Mouse (Mus musculus) heart, postnatal 0 days (tissue): ENCODE results near the gene Csde1. TPM values are rescaled to one million over a fixed set of nuclear protein-coding genes. Genes with fewer than 3 reads are reported as not detected.

ENCODE experiments used
- ATAC-seq: fragments of 200-750 bp; cut with Nextera tagmentation; 2 replicates; pipeline ENCODE4 v1.8.0; 2017; ENCODE audit warnings: low read depth, moderate number of reproducible peaks, moderate library complexity; ENCODE audit not compliant: insufficient read depth
- DNase-seq: peaks from one replicate; pipeline ENCODE4 v3.0.0-alpha.2; 2016; ENCODE audit warnings: low spot score
- H3K27ac ChIP-seq: fragments of 300-500 bp; sonication (generic); 2 replicates; pipeline ENCODE4 v1.5.1; 2014; ENCODE audit warnings: low read depth, mild to moderate bottlenecking
- H3K27me3 ChIP-seq: fragments of 300-500 bp; sonication (generic); 2 replicates; pipeline ENCODE4 v1.6.1; 2014; ENCODE audit warnings: low read length, mixed read lengths; ENCODE audit not compliant: control insufficient read depth, insufficient read depth
- H3K36me3 ChIP-seq: fragments of 300-500 bp; sonication (generic); replicated peaks from 2 replicates; pipeline ENCODE4 v1.6.1; 2014; ENCODE audit warnings: low read length, mixed read lengths; ENCODE audit not compliant: control insufficient read depth, insufficient read depth
- H3K4me1 ChIP-seq: fragments of 300-500 bp; sonication (generic); 2 replicates; pipeline ENCODE4 v1.6.1; 2014; ENCODE audit warnings: antibody characterized with exemption; ENCODE audit not compliant: control insufficient read depth, insufficient read depth
- H3K4me2 ChIP-seq: fragments of 300-500 bp; sonication (generic); 2 replicates; pipeline ENCODE4 v1.6.1; 2014; ENCODE audit warnings: low read depth, mild to moderate bottlenecking, low read length, moderate library complexity
- H3K4me3 ChIP-seq: fragments of 300-500 bp; sonication (generic); 2 replicates; pipeline ENCODE4 v1.5.1; 2014; ENCODE audit warnings: low read depth, low read length
- H3K9ac ChIP-seq: fragments of 300-500 bp; sonication (generic); replicated peaks from 2 replicates; pipeline ENCODE4 v1.6.1; 2014; ENCODE audit warnings: low read depth, low read length, mixed read lengths
- H3K9me3 ChIP-seq: fragments of 300-500 bp; sonication (generic); replicated peaks from 2 replicates; pipeline ENCODE4 v1.6.1; 2016; ENCODE audit warnings: low read length; ENCODE audit not compliant: control insufficient read depth
- CTCF ChIP-seq: IDR thresholded peaks from 2 replicates; pipeline ENCODE4 v1.5.1; 2016; ENCODE audit warnings: antibody characterized with exemption, control low read depth, low read depth
- EP300 ChIP-seq: IDR thresholded peaks from 2 replicates; pipeline ENCODE4 v1.6.1; 2016; ENCODE audit warnings: antibody characterized with exemption, low read depth
- WGBS: fragments of 180-500 bp; shearing (Covaris S2); extraction: QIAGEN DNeasy Blood & Tissue Kit; methylation state at CpG from one replicate; pipeline ENCODE4 v1.1.7; 2014; 5-methylcytosine and 5-hydroxymethylcytosine counted together
- polyA plus RNA-seq: library from polyadenylated mRNA; unstranded; fragments of >200 nt; fragmentation: Nextera tagmentation; extraction: Ambion mirVana; gene quantifications from 2 replicates; pipeline ENCODE4 v1.2.1, GENCODE M21; 2015
- total RNA-seq: library from RNA; depleted of rRNA; stranded (reverse); fragments of >200 nt; gene quantifications from 2 replicates; pipeline ENCODE4 v1.2.3, GENCODE M21; 2014; ENCODE audit warnings: low replicate concordance

The Csde1 gene
- total and polyA plus RNA-seq, 2 experiments from 2014 or later: 229 to 238 TPM

DNA sequence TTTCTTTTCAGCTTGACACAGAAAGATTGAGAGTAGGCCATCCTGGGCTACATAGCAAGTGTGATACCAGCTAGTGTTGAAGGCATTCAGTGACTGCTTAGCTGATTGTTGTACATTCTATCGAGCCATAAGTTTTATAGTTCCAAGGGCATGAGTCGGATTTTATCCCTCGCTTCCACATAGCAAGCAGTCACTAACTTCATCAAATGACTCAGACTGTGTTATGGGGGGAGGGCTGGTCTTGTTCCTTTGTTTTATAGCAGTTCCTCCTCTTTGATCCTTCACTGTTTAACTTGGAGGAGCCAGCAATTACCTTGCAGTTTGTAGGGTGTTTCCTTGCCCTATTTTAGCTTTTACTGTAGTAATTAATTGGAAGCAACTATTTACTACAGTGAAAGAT, 22.6 kb upstream of the Csde1 start:
- H3K36me3 ChIP-seq: peaks cover 42% of the 10 kb centered on the region
- H3K9ac ChIP-seq: no peak overlapping the region
- H3K27ac ChIP-seq: 0 out of 2 replicates have a peak overlapping the region, but pooled peaks have one; percentile 7
- no peak overlapping the region for H3K4me2 ChIP-seq
- H3K27me3 ChIP-seq: no peaks in the 10 kb centered on the region
- no peak for DNase-seq
- peaks cover 13% of the 10 kb centered on the region for H3K4me1 ChIP-seq
- 62% methylated on average over 3 of the region's 3 CpGs for WGBS
- no peak for ATAC-seq
- H3K9me3 ChIP-seq: no peaks in the 10 kb centered on the region
- H3K4me3 ChIP-seq: no peak overlapping the region
- TF ChIP-seq CTCF (no peak), EP300 (no peak)

DNA sequence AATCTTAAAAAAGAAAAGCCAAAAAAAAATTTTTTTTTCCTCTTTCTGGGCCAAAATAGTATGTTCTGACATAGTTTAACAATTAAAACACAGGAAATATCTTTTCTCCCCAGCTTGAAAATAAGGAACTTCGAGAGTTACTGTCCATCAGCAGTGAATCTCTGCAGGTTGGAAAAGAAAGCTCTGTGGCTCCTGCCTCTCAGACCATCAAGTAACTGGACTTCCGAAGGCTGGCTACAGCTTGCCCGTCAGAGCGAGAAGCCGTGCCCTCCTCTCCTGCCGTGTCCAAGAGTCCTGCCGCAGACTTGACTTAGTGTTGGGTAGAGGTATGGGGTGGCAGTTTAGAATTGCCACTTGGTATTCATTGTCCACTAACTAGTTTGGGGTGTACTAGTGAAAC, 18.6 kb upstream of the Csde1 start:
- Histone ChIP-seq H3K36me3 (peaks cover 68% of the 10 kb centered on the region), H3K4me1 (0 out of 2 replicates have a peak, but pooled peaks cover 2% of the 10 kb centered on the region), H3K4me3 (no peak overlapping the region), H3K27me3 (no peaks in the 10 kb centered on the region), H3K9me3 (no peaks in the 10 kb centered on the region), H3K4me2 (no peak overlapping the region), H3K27ac (no peak overlapping the region), H3K9ac (no peak overlapping the region)
- ATAC-seq: no peak
- no peak for TF ChIP-seq EP300
- TF ChIP-seq CTCF: no peak
- no peak for DNase-seq
- 93% methylated on average over 7 of the region's 7 CpGs for WGBS

- no peak for TF ChIP-seq CTCF
Observed at GRCm38 (mm10) chr3:103017350-103017749, 2.9 kb upstream of the Csde1 start.

DNA sequence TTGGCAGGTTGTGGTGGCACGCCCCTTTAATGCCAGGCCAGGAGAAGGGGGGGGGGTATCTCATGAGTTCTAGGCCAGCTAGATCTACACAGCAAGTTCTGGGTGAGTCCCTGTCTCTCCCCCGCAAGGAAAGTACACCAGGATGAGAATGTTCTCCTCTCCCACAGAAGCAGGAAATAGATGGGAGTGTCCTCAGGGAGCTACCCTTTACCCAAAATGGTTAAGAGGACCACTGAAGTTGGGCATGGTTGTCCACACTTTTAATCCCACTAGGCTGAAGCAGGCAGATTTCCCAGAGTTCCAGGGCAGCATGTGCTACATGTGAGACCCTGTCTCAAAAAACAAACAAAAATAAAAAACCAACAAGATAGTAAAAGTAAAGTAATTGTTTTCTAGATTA, 764 bp upstream of the Csde1 start:
- no peak for ATAC-seq
- Histone ChIP-seq H3K36me3 (no peaks in the 10 kb centered on the region), H3K27me3 (no peaks in the 10 kb centered on the region), H3K4me1 (peaks cover 16% of the 10 kb centered on the region), H3K4me2 (peak overlapping the region; percentile 89), H3K4me3 (peak overlapping the region; percentile 88; the same call in 1 of the 2 replicates), H3K27ac (peak overlapping the region; percentile 96), H3K9me3 (no peaks in the 10 kb centered on the region), H3K9ac (peak overlapping the region; percentile 93)
- WGBS: 83% methylated on average over 2 of the region's 2 CpGs
- TF ChIP-seq EP300: no peak
- TF ChIP-seq CTCF: no peak
- DNase-seq: no peak

More at GRCm38 (mm10) chr3:103017350-103017749, 2.9 kb upstream of the Csde1 start:
- 21% methylated on average over 2 of the region's 2 CpGs for WGBS
- no peak overlapping the region for H3K4me3 ChIP-seq
- no peak overlapping the region for H3K27ac ChIP-seq
- no peaks in the 10 kb centered on the region for H3K36me3 ChIP-seq
- H3K27me3 ChIP-seq: no peaks in the 10 kb centered on the region
- H3K4me2 ChIP-seq: no peak overlapping the region
- H3K9me3 ChIP-seq: no peaks in the 10 kb centered on the region
- DNase-seq (no peak), ATAC-seq (no peak)
- H3K9ac ChIP-seq: no peak overlapping the region
- peaks cover 13% of the 10 kb centered on the region for H3K4me1 ChIP-seq

- Histone ChIP-seq H3K36me3 (no peaks in the 10 kb centered on the region), H3K27ac (peak overlapping the region; percentile 96), H3K27me3 (no peaks in the 10 kb centered on the region), H3K4me1 (peaks cover 16% of the 10 kb centered on the region), H3K9ac (peak overlapping the region; percentile 93), H3K9me3 (no peaks in the 10 kb centered on the region), H3K4me3 (peak overlapping the region; percentile 88), H3K4me2 (peak overlapping the region; percentile 89)
- ATAC-seq (peak; percentile 90), DNase-seq (peak; percentile 91)
- WGBS: under 1% methylated on average over 30 of the region's 37 CpGs
- TF ChIP-seq EP300 (peak; percentile 17; the same call in 1 of the 2 replicates), CTCF (no peak)
Observed at GRCm38 (mm10) chr3:103020943-103021638, 865 bp downstream of the Csde1 start.

- Histone ChIP-seq H3K9ac (no peak overlapping the region), H3K4me2 (no peak overlapping the region), H3K27ac (no peak overlapping the region), H3K9me3 (no peaks in the 10 kb centered on the region), H3K36me3 (peaks cover 32% of the 10 kb centered on the region), H3K4me3 (no peak overlapping the region), H3K4me1 (peaks cover 13% of the 10 kb centered on the region), H3K27me3 (no peaks in the 10 kb centered on the region)
- 90% methylated on average over 1 of the region's 1 CpGs for WGBS
- no peak for DNase-seq
- TF ChIP-seq CTCF (peak; percentile 31), EP300 (no peak)
- no peak for ATAC-seq
Observed at GRCm38 (mm10) chr3:103026174-103026573, 5.9 kb downstream of the Csde1 start.
